Mouse (Mus musculus) C2C12 (cell line): ENCODE data around the gene AC131692.1. TPM values are rescaled to one million over a fixed set of nuclear protein-coding genes. Genes with fewer than 3 reads are reported as not detected.

Experiments used
- H3K27me3 ChIP-seq: one replicate; pipeline ENCODE4 v1.6.1; 2011; ENCODE audit not compliant: control insufficient read depth, insufficient read depth, insufficient read length
- H3K36me3 ChIP-seq: one replicate; pipeline ENCODE4 v1.6.1; 2011; ENCODE audit not compliant: control insufficient read depth, insufficient read depth
- H3K4me3 ChIP-seq: one replicate; pipeline ENCODE4 v1.5.1; 2011; ENCODE audit warnings: mild to moderate bottlenecking, control low read depth; ENCODE audit not compliant: poor library complexity, insufficient read depth, severe bottlenecking
- H3K79me2 ChIP-seq: one replicate; pipeline ENCODE4 v1.6.1; 2011; ENCODE audit not compliant: control insufficient read depth, insufficient read depth
- H3K79me3 ChIP-seq: one replicate; pipeline ENCODE4 v1.6.1; 2011; ENCODE audit warnings: low read depth, control low read depth
- H3ac ChIP-seq: one replicate; pipeline ENCODE3; 2011; ENCODE audit warnings: low read depth; ENCODE audit not compliant: control insufficient read depth, insufficient read length
- CEBPB ChIP-seq: IDR thresholded peaks from one replicate; pipeline ENCODE4 v1.6.1; 2011; ENCODE audit warnings: low read depth, mild to moderate bottlenecking, control low read depth, moderate library complexity
- CTCF ChIP-seq: IDR thresholded peaks from one replicate; pipeline ENCODE4 v1.5.1; 2011; ENCODE audit not compliant: control insufficient read depth, insufficient read depth, insufficient read length
- FOSL1 ChIP-seq: IDR thresholded peaks from one replicate; pipeline ENCODE4 v1.8.0; 2011; ENCODE audit warnings: mild to moderate bottlenecking, low read length; ENCODE audit not compliant: poor library complexity, insufficient read depth, severe bottlenecking
- MAX ChIP-seq: IDR thresholded peaks from one replicate; pipeline ENCODE4 v1.6.1; 2011; ENCODE audit warnings: mild to moderate bottlenecking, control low read depth
- MYOD1 ChIP-seq: IDR thresholded peaks from one replicate; pipeline ENCODE4 v1.6.1; 2011; ENCODE audit warnings: low read depth; ENCODE audit not compliant: control insufficient read depth, insufficient read length
- MYOG ChIP-seq: IDR thresholded peaks from one replicate; pipeline ENCODE4 v1.6.1; 2011; ENCODE audit not compliant: control insufficient read depth, insufficient read length; ENCODE audit errors: extremely low read depth
- USF1 ChIP-seq: IDR thresholded peaks from one replicate; pipeline ENCODE4 v1.6.1; 2011; ENCODE audit warnings: low read depth, mild to moderate bottlenecking, control low read depth, moderate library complexity
- polyA plus RNA-seq: library from polyadenylated mRNA; unstranded; fragments of >200 nt; fragmentation: generic; extraction: Trizol; gene quantifications from one replicate; pipeline ENCODE4 v1.2.1, GENCODE M21; 2012; ENCODE audit warnings: missing spikeins

The AC131692.1 gene
- polyA plus RNA-seq, 1 experiment = 0.36 TPM

DNA sequence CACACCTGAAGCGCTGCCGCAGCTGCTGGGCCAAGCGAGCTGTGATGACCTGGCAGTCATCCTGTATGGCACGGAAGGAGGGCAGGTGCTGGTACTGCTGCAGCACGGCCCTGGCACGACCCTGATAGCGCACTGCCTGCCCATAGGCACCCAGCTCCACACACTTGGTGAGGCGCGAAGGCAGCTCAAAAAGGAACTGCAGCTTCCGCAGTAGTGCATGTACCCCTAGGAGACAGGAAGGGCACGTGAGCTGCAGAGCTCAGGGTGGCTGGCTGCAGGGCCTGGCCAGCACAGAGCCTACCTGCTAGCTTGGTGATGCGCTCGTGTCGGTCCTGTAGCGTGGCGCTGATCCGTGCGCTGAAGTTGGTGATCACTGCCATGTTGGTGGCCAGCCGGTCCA, 23.0 kb upstream of the AC131692.1 start:
- Histone ChIP-seq H3ac (no peak overlapping the region), H3K4me3 (no peak overlapping the region), H3K79me3 (peaks cover 3% of the 10 kb centered on the region), H3K36me3 (peaks cover 16% of the 10 kb centered on the region), H3K27me3 (no peaks in the 10 kb centered on the region), H3K79me2 (peaks cover 22% of the 10 kb centered on the region)
- TF ChIP-seq FOSL1 (no peak), MYOD1 (no peak), CEBPB (no peak), MYOG (no peak), CTCF (no peak), USF1 (no peak)

DNA sequence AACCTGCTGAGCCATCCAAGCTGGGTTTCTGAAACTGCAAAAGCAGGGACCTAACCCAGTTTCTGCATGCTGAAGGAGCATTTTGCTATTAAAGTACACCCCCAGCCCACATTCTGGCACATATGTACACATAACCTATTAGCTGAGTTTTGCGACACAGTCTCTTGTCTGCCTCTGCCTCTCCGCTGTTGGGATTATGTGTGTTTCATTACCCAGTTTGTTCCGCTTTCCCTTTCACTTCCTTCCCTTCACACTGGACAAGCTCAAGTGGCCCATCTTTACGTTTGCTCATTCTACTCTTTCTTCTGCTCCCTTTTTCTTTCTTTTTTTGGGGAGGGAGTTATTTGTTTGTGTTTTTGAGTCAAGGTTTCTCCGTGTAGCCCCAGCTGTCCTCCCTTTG, 20.3 kb upstream of the AC131692.1 start:
- TF ChIP-seq USF1 = no peak
- no peak for TF ChIP-seq MYOG
- no peak for TF ChIP-seq MAX
- TF ChIP-seq FOSL1 = no peak
- no peak for TF ChIP-seq MYOD1
- TF ChIP-seq CTCF = no peak
- no peak for TF ChIP-seq CEBPB
- H3ac ChIP-seq = no peak overlapping the region
- H3K79me3 ChIP-seq = peaks cover 7% of the 10 kb centered on the region
- H3K36me3 ChIP-seq = peaks cover 11% of the 10 kb centered on the region
- H3K27me3 ChIP-seq = no peaks in the 10 kb centered on the region
- H3K79me2 ChIP-seq = peaks cover 28% of the 10 kb centered on the region
- no peak overlapping the region for H3K4me3 ChIP-seq

DNA sequence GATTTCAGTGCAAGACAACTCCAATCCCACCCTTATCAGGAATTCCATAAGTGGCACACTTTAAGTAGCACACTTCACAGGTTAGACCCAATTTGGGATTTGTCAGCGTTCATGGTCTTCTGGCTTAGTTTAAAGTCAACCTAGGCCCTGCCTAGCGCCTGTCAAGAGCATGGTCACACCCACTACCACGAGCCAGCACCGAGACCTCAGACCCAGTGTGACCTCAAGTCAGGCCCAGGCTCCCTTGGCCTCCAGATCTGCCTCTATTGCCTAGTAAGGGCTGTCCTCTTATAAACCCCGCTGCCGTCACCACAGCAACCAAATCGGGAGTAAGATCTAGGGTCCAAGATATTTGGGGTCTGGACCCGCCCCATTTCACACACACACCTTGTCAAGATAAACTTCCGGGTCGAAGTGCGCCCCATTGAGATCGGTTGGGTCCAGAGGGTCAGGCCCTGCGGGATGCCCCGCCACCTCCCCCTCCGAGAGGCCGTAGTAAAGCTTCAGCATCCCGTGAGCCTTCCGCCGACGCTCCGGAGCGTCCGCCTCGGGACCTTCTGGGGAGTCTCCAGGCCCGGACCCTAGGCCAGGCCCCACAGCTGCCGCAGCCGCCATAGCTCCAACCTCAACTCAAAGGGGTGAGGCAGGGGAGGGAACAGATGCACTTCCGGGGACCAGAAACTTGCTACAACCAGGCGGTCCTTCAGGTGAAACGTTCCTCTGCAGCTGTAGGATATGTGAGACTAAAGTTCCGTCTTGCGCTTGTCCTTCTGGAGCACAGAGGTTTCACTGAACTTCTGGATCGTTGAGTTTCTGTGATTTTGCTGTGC, 17.4 kb upstream of the AC131692.1 start, which contains the start of gene Vps51:
TSS of gene Vps51 (minus strand) at position 668 of the 830 bp plus-strand sequence.
- peaks cover 14% of the 10 kb centered on the region for H3K36me3 ChIP-seq
- TF ChIP-seq MAX (peak; percentile 88), MYOD1 (peak; percentile 37), FOSL1 (no peak)
- peak within 1 kb of the TSS; percentile 87 for H3ac ChIP-seq
- peaks cover 28% of the 10 kb centered on the region for H3K79me2 ChIP-seq
- H3K27me3 ChIP-seq = no peaks in the 10 kb centered on the region
- peaks cover 7% of the 10 kb centered on the region for H3K79me3 ChIP-seq
- peak within 1 kb of the TSS; percentile 83 for H3K4me3 ChIP-seq

DNA sequence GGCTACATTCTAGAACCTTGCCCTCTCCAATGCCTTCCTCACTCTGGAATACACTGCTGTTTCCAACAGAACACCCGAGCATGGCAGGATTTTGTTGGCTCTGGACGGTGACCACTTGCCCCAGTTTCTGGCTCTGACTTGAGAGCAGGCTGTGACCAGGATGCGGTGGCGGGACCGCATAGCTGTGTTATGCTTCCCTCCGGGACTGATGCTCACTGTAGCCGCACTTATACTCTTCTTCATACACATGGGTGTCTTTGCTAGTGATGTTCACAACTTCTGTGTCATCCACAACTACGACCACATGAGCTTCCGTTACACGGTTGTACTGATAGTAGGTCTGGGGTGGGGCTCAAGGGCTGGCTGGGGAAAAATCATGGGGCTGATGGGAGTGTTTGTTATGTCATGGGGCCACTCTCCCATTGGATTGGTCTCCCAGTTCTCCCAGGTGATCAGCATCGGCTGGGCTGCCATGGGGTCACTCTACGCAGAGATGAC, 14.2 kb upstream of the AC131692.1 start, which contains the start of gene Tmem262:
TSS of gene Tmem262 (plus strand) at position 51 of the 498 bp plus-strand sequence.
- TF ChIP-seq CTCF (no peak), FOSL1 (no peak), MYOG (no peak), USF1 (no peak), CEBPB (no peak), MYOD1 (no peak), MAX (no peak)
- Histone ChIP-seq H3K27me3 (no peaks in the 10 kb centered on the region), H3ac (no peak within 1 kb of the TSS), H3K36me3 (peaks cover 19% of the 10 kb centered on the region), H3K79me3 (peaks cover 24% of the 10 kb centered on the region), H3K4me3 (no peak within 1 kb of the TSS), H3K79me2 (peaks cover 41% of the 10 kb centered on the region)

DNA sequence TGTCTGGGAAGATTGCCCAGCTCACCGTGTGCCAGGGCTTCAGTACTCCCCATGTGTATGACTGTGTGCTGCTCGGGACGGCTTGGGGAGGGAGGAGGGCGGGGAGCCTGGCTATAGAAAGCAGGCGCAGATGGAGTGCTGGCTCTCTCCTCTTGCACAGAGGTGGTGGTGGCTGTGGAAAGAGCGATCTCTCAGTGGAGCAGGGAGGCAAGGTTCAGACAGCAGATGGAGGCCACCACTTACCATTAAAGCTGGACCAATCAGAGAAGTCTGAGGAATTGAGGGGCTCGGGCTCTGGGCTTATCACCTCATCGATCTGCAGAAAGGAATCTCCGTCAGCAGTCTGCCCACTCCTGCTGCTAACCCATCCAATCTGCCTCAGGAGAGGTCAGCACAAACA, 12.1 kb upstream of the AC131692.1 start, which contains the start of gene Gm28374:
TSS of gene Gm28374 (minus strand) at position 101 of the 400 bp plus-strand sequence.
- peaks cover 27% of the 10 kb centered on the region for H3K79me3 ChIP-seq
- H3K27me3 ChIP-seq = no peaks in the 10 kb centered on the region
- no peak within 1 kb of the TSS for H3K4me3 ChIP-seq
- H3ac ChIP-seq = no peak within 1 kb of the TSS
- peaks cover 45% of the 10 kb centered on the region for H3K79me2 ChIP-seq
- peaks cover 30% of the 10 kb centered on the region for H3K36me3 ChIP-seq
- TF ChIP-seq MAX (no peak), USF1 (no peak), MYOD1 (no peak), FOSL1 (no peak), MYOG (no peak), CEBPB (no peak), CTCF (no peak)
